Mouse (Mus musculus) testis, adult 2 months (tissue): ENCODE measurements at regions not wholly inside any gene's neighbourhood (a gene's known extent, or its start where the extent isn't known, plus 50 kb on each side); places are given as distances from the start of the nearest gene placed in this dataset.

ENCODE experiments used
- CTCF ChIP-seq: fragments of 200-500 bp; IDR thresholded peaks from 2 replicates; pipeline ENCODE4 v1.5.1; 2012; ENCODE audit warnings: low read depth, mild to moderate bottlenecking, inconsistent platforms, low read length, moderate library complexity; ENCODE audit not compliant: control insufficient read depth, insufficient read depth, insufficient replicate concordance
- POLR2A ChIP-seq: fragments of 200-500 bp; IDR thresholded peaks from 2 replicates; pipeline ENCODE4 v1.6.1; 2012; ENCODE audit warnings: low read depth, mild to moderate bottlenecking, inconsistent platforms, low read length, moderate library complexity; ENCODE audit not compliant: control insufficient read depth

DNA sequence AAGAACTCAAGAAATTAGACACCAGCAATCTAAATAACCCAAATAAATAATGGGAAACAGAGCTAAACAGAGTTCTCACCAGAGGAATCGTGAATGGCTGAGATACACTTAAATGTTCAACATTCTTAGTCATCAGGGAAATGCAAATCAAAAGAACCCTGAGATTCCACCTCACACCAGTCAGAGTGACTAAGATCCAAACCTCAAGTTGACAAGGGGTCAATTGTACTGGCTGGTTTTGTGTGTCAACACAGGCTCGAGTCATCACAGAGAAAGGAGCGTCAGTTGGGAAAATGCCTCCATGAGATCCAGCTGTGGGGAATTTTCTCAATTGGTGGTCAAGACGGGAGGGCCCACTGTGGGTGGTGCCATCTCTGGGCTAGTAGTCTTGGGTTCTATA is 110.3 kb upstream of the Rgs17 start:
- TF ChIP-seq CTCF: no peak
- no peak for TF ChIP-seq POLR2A
